8 mouse cellular contexts compared by ENCODE assay signal in genomic region chr5:65019823-65020222, GRCm38 (mm10). TPM values are rescaled to one million over a fixed set of nuclear protein-coding genes. Genes with fewer than 3 reads are reported as not detected.
A peak's percentile ranks its signal among the peaks of the same experiment; 100 is the strongest.
DNase-seq lines count a peak whose midpoint lies in the region; ATAC-seq lines count a peak whose summit lies in the region.
"Had no signal": no experiment of that assay in that cellular context is flagged by ENCODE, and none has a peak within 500 bp of the region (broad histone marks: within the 10 kb centered on the region; RNA-seq: fewer than 3 reads in every experiment).

No protein-coding gene starts in this region.

- no peaks in the 10 kb centered on the region for H3K9me3 ChIP-seq in kidney, embryonic 15.5 days (replicated peaks)
- H3K9me3 ChIP-seq in midbrain, embryonic 13.5 days = no peaks in the 10 kb centered on the region

- ATAC-seq in kidney, embryonic 15.5 days (replicated peaks; ENCODE audit: low FRiP score) = 0 out of 2 replicates have a peak, but pooled peaks have one; percentile 56
- peak; percentile 66 for ATAC-seq in midbrain, embryonic 13.5 days

- 0 out of 2 replicates have a peak, but pooled peaks cover 8% of the 10 kb centered on the region for H3K4me1 ChIP-seq in kidney, embryonic 15.5 days
- 0 out of 2 replicates have a peak, but pooled peaks cover 3% of the 10 kb centered on the region for H3K4me1 ChIP-seq in midbrain, embryonic 13.5 days (replicated peaks)

- no peak overlapping the region for H3K9ac ChIP-seq in kidney, embryonic 15.5 days
- H3K9ac ChIP-seq in midbrain, embryonic 13.5 days (replicated peaks) = no peak overlapping the region

- peak; percentile 45 for DNase-seq in ovary, postnatal 36 days (ENCODE audit: low spot score)
- DNase-seq in ovary, postnatal 10 days (ENCODE audit: low spot score) = no peak
- DNase-seq in adrenal gland, adult 18-20 months (ENCODE audit: low spot score in 2 of 2) = peak; percentile 36 to 53
- DNase-seq in cerebellum, postnatal 14 days = peak; percentile 93 to 97
- no peak for DNase-seq in frontal cortex, adult 2 months (ENCODE audit: extremely low spot score in 1 of 2, low spot score in 1 of 2)

- H3K4me3 ChIP-seq in kidney, embryonic 15.5 days (replicated peaks) = no peak overlapping the region
- H3K4me3 ChIP-seq in midbrain, embryonic 13.5 days (replicated peaks) = no peak overlapping the region
- H3K4me3 ChIP-seq: myocyte had no signal

- no peak overlapping the region for H3K27ac ChIP-seq in kidney, embryonic 15.5 days
- 0 out of 2 replicates have a peak overlapping the region, but pooled peaks have one; percentile 31 for H3K27ac ChIP-seq in midbrain, embryonic 13.5 days

- H3K36me3 ChIP-seq in kidney, embryonic 15.5 days = peaks cover 51% of the 10 kb centered on the region
- no peaks in the 10 kb centered on the region for H3K36me3 ChIP-seq in midbrain, embryonic 13.5 days

- H3K27me3 ChIP-seq in kidney, embryonic 15.5 days = no peaks in the 10 kb centered on the region
- no peaks in the 10 kb centered on the region for H3K27me3 ChIP-seq in midbrain, embryonic 13.5 days

- WGBS in kidney, embryonic 15.5 days = 53% methylated on average over 7 of the region's 7 CpGs
- 65% methylated on average over 7 of the region's 7 CpGs for WGBS in midbrain, embryonic 13.5 days

- H3K4me2 ChIP-seq in kidney, embryonic 15.5 days = no peak overlapping the region
- H3K4me2 ChIP-seq in midbrain, embryonic 13.5 days (replicated peaks) = no peak overlapping the region

RNA-seq across cellular contexts. Expression of gene Fam114a1, which starts 50.0 kb away (rescaled TPM):
- 10 to 100 TPM; 23.7 to 23.8 TPM for total RNA-seq in adrenal gland, adult 18-20 months (2021)
- polyA plus RNA-seq in kidney, embryonic 15.5 days (2015; fragmentation: Nextera tagmentation; extraction: Ambion mirVana) = 39.3 and 41.4 TPM in 2 replicates
- 6.1 and 6.8 TPM in 2 replicates for polyA plus RNA-seq in midbrain, embryonic 13.5 days (2015; fragmentation: Nextera tagmentation; extraction: Ambion mirVana)
- 6.2 and 6.4 TPM in 2 replicates for polyA plus RNA-seq in frontal cortex, adult 2 months (2012; rRNA removed)

RNA-seq across cellular contexts. Expression of gene Tlr6, which starts 59.9 kb away (rescaled TPM):
- 1 to 10 TPM in 1 of 2 experiments, under 1 TPM in 1; 0.93 to 2.0 TPM for total RNA-seq in adrenal gland, adult 18-20 months (2021)
- polyA plus RNA-seq in kidney, embryonic 15.5 days (2015; fragmentation: Nextera tagmentation; extraction: Ambion mirVana) = 0.60 and 0.93 TPM in 2 replicates
- polyA plus RNA-seq in midbrain, embryonic 13.5 days (2015; fragmentation: Nextera tagmentation; extraction: Ambion mirVana) = 0.17 and 0.22 TPM in 2 replicates
- polyA plus RNA-seq in frontal cortex, adult 2 months (2012; rRNA removed) = 0.96 and 1.1 TPM in 2 replicates

Comparison
In these comparisons a context has a peak if more than half of its experiments do, and no peak if none do; other contexts are left out.
1. DNase-seq: peak in ovary, postnatal 36 days (single experiment), adrenal gland, adult 18-20 months (2 of 2) and cerebellum, postnatal 14 days (2 of 2); none in ovary, postnatal 10 days (single experiment) and frontal cortex, adult 2 months (0 of 2).